Mouse (Mus musculus): ENCODE measurements at regions not wholly inside any gene's neighbourhood (a gene's known extent, or its start where the extent isn't known, plus 50 kb on each side); places are given as distances from the start of the nearest gene placed in this dataset.

GRCm38 (mm10) chr4:81827453-81827852 is 384.8 kb upstream of the Mpdz start:
- ATAC-seq (ENCODE audit: low FRiP score) (no peak), DNase-seq (ENCODE audit: low spot score, missing footprints) (no peak)
- WGBS, result 91% methylated on average over 4 of the region's 4 CpGs
- no peak overlapping the region for H3K9ac ChIP-seq (ENCODE audit: low read length)
- no peak overlapping the region for H3K27ac ChIP-seq (ENCODE audit: low read depth, low read length)
- no peaks in the 10 kb centered on the region for H3K9me3 ChIP-seq (ENCODE audit: control insufficient read depth, low read length)
- no peaks in the 10 kb centered on the region for H3K36me3 ChIP-seq (ENCODE audit: control insufficient read depth, insufficient read depth, low read length)
- H3K4me1 ChIP-seq (ENCODE audit: control insufficient read depth, insufficient read depth, low read length), result no peaks in the 10 kb centered on the region
- H3K27me3 ChIP-seq (ENCODE audit: control insufficient read depth, insufficient read depth, low read length), result no peaks in the 10 kb centered on the region
- no peak overlapping the region for H3K4me3 ChIP-seq (ENCODE audit: low read depth, low read length)
- no peak overlapping the region for H3K4me2 ChIP-seq

GRCm38 (mm10) chr4:81825966-81826365 is 383.4 kb upstream of the Mpdz start:
- Histone ChIP-seq H3K4me3 (ENCODE audit: low read depth, low read length) (no peak overlapping the region), H3K9ac (ENCODE audit: low read length) (no peak overlapping the region), H3K4me2 (no peak overlapping the region), H3K4me1 (ENCODE audit: control insufficient read depth, insufficient read depth, low read length) (no peaks in the 10 kb centered on the region), H3K36me3 (ENCODE audit: control insufficient read depth, insufficient read depth, low read length) (no peaks in the 10 kb centered on the region), H3K27me3 (ENCODE audit: control insufficient read depth, insufficient read depth, low read length) (no peaks in the 10 kb centered on the region), H3K9me3 (ENCODE audit: control insufficient read depth, low read length) (no peaks in the 10 kb centered on the region), H3K27ac (ENCODE audit: low read depth, low read length) (no peak overlapping the region)
- no peak for ATAC-seq (ENCODE audit: low FRiP score)
- DNase-seq (ENCODE audit: low spot score, missing footprints), result no peak

GRCm38 (mm10) chr4:81823566-81823965 is 381.0 kb upstream of the Mpdz start:
- no peak overlapping the region for H3K9ac ChIP-seq (ENCODE audit: low read length)
- no peaks in the 10 kb centered on the region for H3K27me3 ChIP-seq (ENCODE audit: control insufficient read depth, insufficient read depth, low read length)
- H3K4me1 ChIP-seq (ENCODE audit: control insufficient read depth, insufficient read depth, low read length), result no peaks in the 10 kb centered on the region
- no peaks in the 10 kb centered on the region for H3K9me3 ChIP-seq (ENCODE audit: control insufficient read depth, low read length)
- H3K4me3 ChIP-seq (ENCODE audit: low read depth, low read length), result no peak overlapping the region
- no peak overlapping the region for H3K27ac ChIP-seq (ENCODE audit: low read depth, low read length)
- no peak overlapping the region for H3K4me2 ChIP-seq
- no peak for ATAC-seq (ENCODE audit: low FRiP score)
- no peaks in the 10 kb centered on the region for H3K36me3 ChIP-seq (ENCODE audit: control insufficient read depth, insufficient read depth, low read length)
- WGBS, result 71% methylated on average over 3 of the region's 3 CpGs
- no peak for DNase-seq (ENCODE audit: low spot score, missing footprints)

- ATAC-seq (ENCODE audit: low FRiP score), result no peak
- H3K4me3 ChIP-seq (ENCODE audit: low read depth, low read length), result no peak overlapping the region
- H3K4me2 ChIP-seq, result no peak overlapping the region
- no peaks in the 10 kb centered on the region for H3K4me1 ChIP-seq (ENCODE audit: control insufficient read depth, insufficient read depth, low read length)
- no peaks in the 10 kb centered on the region for H3K9me3 ChIP-seq (ENCODE audit: control insufficient read depth, low read length)
- WGBS, result 86% methylated on average over 2 of the region's 2 CpGs
- no peaks in the 10 kb centered on the region for H3K36me3 ChIP-seq (ENCODE audit: control insufficient read depth, insufficient read depth, low read length)
- H3K9ac ChIP-seq (ENCODE audit: low read length), result no peak overlapping the region
- DNase-seq (ENCODE audit: low spot score, missing footprints), result no peak
- H3K27ac ChIP-seq (ENCODE audit: low read depth, low read length), result no peak overlapping the region
- H3K27me3 ChIP-seq (ENCODE audit: control insufficient read depth, insufficient read depth, low read length), result no peaks in the 10 kb centered on the region
Measured at GRCm38 (mm10) chr4:81789274-81789673, 346.7 kb upstream of the Mpdz start.

GRCm38 (mm10) chr4:81788636-81789035 is 346.0 kb upstream of the Mpdz start:
- Histone ChIP-seq H3K4me3 (ENCODE audit: low read depth, low read length) (no peak overlapping the region), H3K27ac (ENCODE audit: low read depth, low read length) (no peak overlapping the region), H3K27me3 (ENCODE audit: control insufficient read depth, insufficient read depth, low read length) (no peaks in the 10 kb centered on the region), H3K9ac (ENCODE audit: low read length) (no peak overlapping the region), H3K4me2 (no peak overlapping the region), H3K4me1 (ENCODE audit: control insufficient read depth, insufficient read depth, low read length) (no peaks in the 10 kb centered on the region), H3K9me3 (ENCODE audit: control insufficient read depth, low read length) (no peaks in the 10 kb centered on the region), H3K36me3 (ENCODE audit: control insufficient read depth, insufficient read depth, low read length) (no peaks in the 10 kb centered on the region)
- 85% methylated on average over 8 of the region's 8 CpGs for WGBS
- ATAC-seq (ENCODE audit: low FRiP score), result no peak
- no peak for DNase-seq (ENCODE audit: low spot score, missing footprints)

- Histone ChIP-seq H3K9ac (ENCODE audit: low read length) (no peak overlapping the region), H3K4me2 (no peak overlapping the region), H3K9me3 (ENCODE audit: control insufficient read depth, low read length) (no peaks in the 10 kb centered on the region), H3K27me3 (ENCODE audit: control insufficient read depth, insufficient read depth, low read length) (no peaks in the 10 kb centered on the region), H3K36me3 (ENCODE audit: control insufficient read depth, insufficient read depth, low read length) (no peaks in the 10 kb centered on the region), H3K27ac (ENCODE audit: low read depth, low read length) (no peak overlapping the region), H3K4me1 (ENCODE audit: control insufficient read depth, insufficient read depth, low read length) (no peaks in the 10 kb centered on the region), H3K4me3 (ENCODE audit: low read depth, low read length) (no peak overlapping the region)
- ATAC-seq (ENCODE audit: low FRiP score), result no peak
- 90% methylated on average over 1 of the region's 1 CpGs for WGBS
- DNase-seq (ENCODE audit: low spot score, missing footprints), result no peak
Measured at GRCm38 (mm10) chr4:81781971-81782370, 339.4 kb upstream of the Mpdz start.

- H3K9me3 ChIP-seq (ENCODE audit: control insufficient read depth, low read length), result no peaks in the 10 kb centered on the region
- H3K9ac ChIP-seq (ENCODE audit: low read length), result no peak overlapping the region
- H3K27me3 ChIP-seq (ENCODE audit: control insufficient read depth, insufficient read depth, low read length), result no peaks in the 10 kb centered on the region
- H3K36me3 ChIP-seq (ENCODE audit: control insufficient read depth, insufficient read depth, low read length), result no peaks in the 10 kb centered on the region
- WGBS, result 95% methylated on average over 5 of the region's 5 CpGs
- ATAC-seq (ENCODE audit: low FRiP score) (no peak), DNase-seq (ENCODE audit: low spot score, missing footprints) (no peak)
- H3K4me1 ChIP-seq (ENCODE audit: control insufficient read depth, insufficient read depth, low read length), result peaks cover 22% of the 10 kb centered on the region
- H3K27ac ChIP-seq (ENCODE audit: low read depth, low read length), result no peak overlapping the region
- no peak overlapping the region for H3K4me3 ChIP-seq (ENCODE audit: low read depth, low read length)
- H3K4me2 ChIP-seq, result no peak overlapping the region
Measured at GRCm38 (mm10) chr4:81766705-81767104, 324.1 kb upstream of the Mpdz start.

- ATAC-seq (ENCODE audit: low FRiP score) (peak; percentile 82), DNase-seq (ENCODE audit: low spot score, missing footprints) (peak; percentile 89)
- WGBS, result 17% methylated on average over 11 of the region's 11 CpGs
- no peaks in the 10 kb centered on the region for H3K27me3 ChIP-seq (ENCODE audit: control insufficient read depth, insufficient read depth, low read length)
- no peak overlapping the region for H3K4me3 ChIP-seq (ENCODE audit: low read depth, low read length)
- H3K36me3 ChIP-seq (ENCODE audit: control insufficient read depth, insufficient read depth, low read length), result no peaks in the 10 kb centered on the region
- peaks cover 22% of the 10 kb centered on the region for H3K4me1 ChIP-seq (ENCODE audit: control insufficient read depth, insufficient read depth, low read length)
- no peak overlapping the region for H3K4me2 ChIP-seq
- no peak overlapping the region; the same call in 1 of the 2 replicates for H3K9ac ChIP-seq (ENCODE audit: low read length)
- peak overlapping the region; percentile 12; the same call in 1 of the 2 replicates for H3K27ac ChIP-seq (ENCODE audit: low read depth, low read length)
- H3K9me3 ChIP-seq (ENCODE audit: control insufficient read depth, low read length), result no peaks in the 10 kb centered on the region
Measured at GRCm38 (mm10) chr4:81764026-81764867, 321.6 kb upstream of the Mpdz start.

- Histone ChIP-seq H3K36me3 (ENCODE audit: control insufficient read depth, insufficient read depth, low read length) (no peaks in the 10 kb centered on the region), H3K27ac (ENCODE audit: low read depth, low read length) (no peak overlapping the region), H3K4me3 (ENCODE audit: low read depth, low read length) (no peak overlapping the region), H3K4me1 (ENCODE audit: control insufficient read depth, insufficient read depth, low read length) (peaks cover 22% of the 10 kb centered on the region), H3K9me3 (ENCODE audit: control insufficient read depth, low read length) (no peaks in the 10 kb centered on the region), H3K9ac (ENCODE audit: low read length) (no peak overlapping the region), H3K27me3 (ENCODE audit: control insufficient read depth, insufficient read depth, low read length) (no peaks in the 10 kb centered on the region), H3K4me2 (no peak overlapping the region)
- 43% methylated on average over 10 of the region's 10 CpGs for WGBS
- ATAC-seq (ENCODE audit: low FRiP score) (no peak), DNase-seq (ENCODE audit: low spot score, missing footprints) (peak; percentile 82)
Measured at GRCm38 (mm10) chr4:81763311-81764025, 320.9 kb upstream of the Mpdz start.
